Mouse (Mus musculus): ENCODE results near the gene Elmod3. TPM values are rescaled to one million over a fixed set of nuclear protein-coding genes. Genes with fewer than 3 reads are reported as not detected.

The Elmod3 gene
- total RNA-seq, 1 experiment from 2014 or later: 24.4 TPM

- DNase-seq: no peak
Observed at GRCm38 (mm10) chr6:72570644-72571397, 27.4 kb downstream of the Elmod3 start.

- DNase-seq: no peak
Observed at GRCm38 (mm10) chr6:72568736-72569135, 29.5 kb downstream of the Elmod3 start.

DNA sequence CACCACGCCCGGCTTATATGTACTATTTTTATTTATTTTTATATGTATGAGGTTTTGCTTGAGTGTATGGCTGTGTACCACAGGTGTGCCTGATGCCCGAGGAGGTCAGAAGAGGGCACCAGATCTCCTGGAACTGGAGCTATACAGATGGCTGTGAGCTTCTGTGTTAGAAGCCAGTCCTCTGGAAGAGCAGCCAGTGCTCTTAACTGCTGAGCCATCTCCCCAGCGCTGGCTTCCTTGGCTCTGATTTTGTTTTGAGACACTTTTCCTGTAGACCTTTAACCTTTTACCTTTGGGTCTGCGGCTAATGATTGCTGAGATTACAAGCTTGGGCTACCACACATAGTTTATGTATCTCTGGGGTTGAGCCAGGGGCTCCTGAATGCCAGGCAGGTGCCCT lies 30.7 kb downstream of the Elmod3 start:
- no peak for DNase-seq

GRCm38 (mm10) chr6:72566044-72566443 lies 32.2 kb downstream of the Elmod3 start:
- DNase-seq: peak; percentile 80

DNA sequence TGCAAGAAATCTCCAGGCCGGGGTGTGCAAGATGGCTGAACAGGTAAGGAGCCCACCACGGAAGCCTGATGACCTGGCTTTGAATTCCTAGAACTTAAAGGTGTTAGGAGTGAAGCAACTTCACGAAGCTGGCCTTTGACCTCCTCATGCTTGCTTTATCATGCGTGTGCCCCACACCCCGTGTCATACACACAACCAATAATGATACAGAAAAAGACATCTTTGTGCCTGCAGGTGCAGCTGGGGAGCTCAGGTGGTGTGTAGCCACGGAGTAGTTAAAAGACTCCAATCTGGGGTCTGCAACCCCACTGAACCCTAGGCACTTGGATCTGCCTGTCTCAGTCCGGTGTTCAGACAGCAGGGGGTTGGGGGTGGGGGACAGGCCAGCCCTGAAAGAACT lies 32.7 kb downstream of the Elmod3 start:
- DNase-seq: no peak

GRCm38 (mm10) chr6:72562894-72563293 lies 35.3 kb downstream of the Elmod3 start:
- DNase-seq: no peak

DNA sequence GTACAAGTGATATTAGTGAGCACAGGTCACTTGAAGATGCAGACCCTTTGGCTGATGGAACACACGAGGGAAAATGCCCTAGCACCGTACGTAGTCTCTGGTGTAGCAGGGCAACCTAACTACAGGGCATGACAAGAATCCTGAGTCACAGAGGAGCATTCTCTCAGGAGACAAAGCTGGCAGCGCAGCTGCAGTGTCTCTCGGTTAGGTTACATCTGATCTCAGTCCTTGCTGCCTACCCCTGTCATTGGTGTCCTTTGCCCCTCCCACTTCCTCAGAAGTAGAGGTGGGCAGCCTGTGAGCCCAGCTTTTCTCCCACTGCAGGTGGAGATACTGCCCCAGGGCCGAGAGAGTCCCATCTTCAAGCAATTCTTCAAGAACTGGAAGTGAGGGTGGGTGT lies 35.7 kb downstream of the Elmod3 start:
- no peak for DNase-seq

DNA sequence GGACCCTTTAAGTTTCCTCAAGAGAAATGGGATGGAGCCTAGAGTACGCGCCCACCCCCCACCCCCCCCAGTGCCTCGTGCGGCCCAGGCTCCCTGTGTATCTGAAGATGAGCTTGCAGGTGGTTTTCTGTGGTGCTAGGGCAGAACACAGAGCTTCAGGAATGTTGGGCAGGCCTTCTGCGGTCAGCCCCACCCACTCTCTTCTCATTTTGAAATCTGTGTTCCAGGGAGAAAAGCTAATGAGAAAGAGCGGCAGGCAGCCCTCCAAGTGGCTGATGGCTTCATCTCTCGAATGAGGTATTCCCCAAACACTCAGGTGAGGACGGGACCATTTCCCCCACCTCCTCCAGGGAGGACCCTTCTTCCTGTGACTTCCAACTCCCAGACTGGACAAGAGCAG lies 37.4 kb downstream of the Elmod3 start:
- DNase-seq: no peak

- no peak for DNase-seq
Observed at GRCm38 (mm10) chr6:72553079-72553412, 45.2 kb downstream of the Elmod3 start.

DNA sequence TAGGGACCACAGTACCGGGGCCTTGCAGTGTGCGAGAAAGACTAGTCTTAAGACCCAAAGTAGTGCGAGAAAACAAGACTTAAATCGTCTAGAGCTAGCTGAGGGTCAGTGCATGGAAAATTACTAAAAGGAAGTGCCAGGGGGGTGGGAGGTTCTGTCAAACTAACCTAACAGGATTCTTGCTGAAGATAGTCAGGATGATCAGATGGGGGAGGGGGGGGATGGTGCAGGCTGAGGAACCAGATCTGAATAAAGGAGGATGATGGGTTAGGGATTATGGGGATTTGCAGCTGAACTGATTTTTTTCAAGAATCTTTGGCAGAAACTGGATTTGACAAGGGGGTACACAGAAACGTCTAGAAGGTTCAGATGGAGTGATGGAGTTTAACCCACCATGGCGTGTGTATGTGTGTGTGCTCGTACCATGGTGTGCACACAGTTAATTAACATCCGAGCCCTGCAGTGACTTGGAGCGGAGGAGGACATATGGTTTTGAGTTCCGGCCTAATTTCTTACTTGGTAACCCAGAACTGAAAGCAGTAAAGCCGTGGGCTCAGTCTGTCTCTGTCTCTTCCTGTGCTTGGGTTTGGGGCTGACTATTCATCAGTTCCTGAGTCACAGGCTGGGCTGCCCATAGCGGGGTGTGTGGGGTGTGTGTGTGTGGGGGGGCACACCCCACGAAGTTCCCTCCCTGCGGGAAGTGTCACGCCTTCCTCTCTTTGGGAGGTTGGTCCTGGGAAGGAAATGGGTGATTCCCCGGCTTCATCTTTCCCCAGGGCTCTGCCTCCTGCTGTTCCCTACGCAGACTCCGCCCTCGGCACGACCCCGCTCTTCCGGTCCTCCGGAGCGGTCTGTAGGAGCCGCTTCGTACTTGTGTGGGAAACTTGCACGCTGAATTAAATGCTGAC lies 45.8 kb downstream of the Elmod3 start:
- DNase-seq: peak; percentile 67

- no peak for DNase-seq
Observed at GRCm38 (mm10) chr6:72550503-72551100, 47.6 kb downstream of the Elmod3 start.

GRCm38 (mm10) chr6:72550025-72550424 lies 48.2 kb downstream of the Elmod3 start:
- DNase-seq: no peak

- DNase-seq: no peak
Observed at GRCm38 (mm10) chr6:72549041-72549580, 49.1 kb downstream of the Elmod3 start.

DNA sequence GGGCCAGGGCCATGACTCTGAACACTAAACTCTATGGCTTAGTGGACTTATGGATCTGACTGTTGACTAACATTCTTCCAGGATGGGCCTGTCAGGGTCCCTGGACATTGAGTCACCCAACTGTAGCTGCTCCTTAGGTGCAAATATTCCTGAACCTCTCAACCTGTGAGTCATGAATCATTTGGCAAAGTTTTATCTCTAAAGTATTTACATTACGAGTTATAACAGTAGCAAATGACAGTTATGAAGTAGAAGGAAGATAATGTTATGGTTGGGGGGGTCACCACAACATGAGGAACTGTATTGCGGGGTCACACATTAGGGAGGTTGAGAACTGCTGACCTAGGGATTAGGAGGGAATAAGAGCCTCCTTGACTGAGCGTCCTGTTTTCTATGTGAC lies 50.4 kb downstream of the Elmod3 start:
- DNase-seq: no peak

- DNase-seq: no peak
Observed at GRCm38 (mm10) chr6:72547121-72547520, 51.1 kb downstream of the Elmod3 start.

- DNase-seq: no peak
Observed at GRCm38 (mm10) chr6:72545377-72545776, 52.8 kb downstream of the Elmod3 start.

DNA sequence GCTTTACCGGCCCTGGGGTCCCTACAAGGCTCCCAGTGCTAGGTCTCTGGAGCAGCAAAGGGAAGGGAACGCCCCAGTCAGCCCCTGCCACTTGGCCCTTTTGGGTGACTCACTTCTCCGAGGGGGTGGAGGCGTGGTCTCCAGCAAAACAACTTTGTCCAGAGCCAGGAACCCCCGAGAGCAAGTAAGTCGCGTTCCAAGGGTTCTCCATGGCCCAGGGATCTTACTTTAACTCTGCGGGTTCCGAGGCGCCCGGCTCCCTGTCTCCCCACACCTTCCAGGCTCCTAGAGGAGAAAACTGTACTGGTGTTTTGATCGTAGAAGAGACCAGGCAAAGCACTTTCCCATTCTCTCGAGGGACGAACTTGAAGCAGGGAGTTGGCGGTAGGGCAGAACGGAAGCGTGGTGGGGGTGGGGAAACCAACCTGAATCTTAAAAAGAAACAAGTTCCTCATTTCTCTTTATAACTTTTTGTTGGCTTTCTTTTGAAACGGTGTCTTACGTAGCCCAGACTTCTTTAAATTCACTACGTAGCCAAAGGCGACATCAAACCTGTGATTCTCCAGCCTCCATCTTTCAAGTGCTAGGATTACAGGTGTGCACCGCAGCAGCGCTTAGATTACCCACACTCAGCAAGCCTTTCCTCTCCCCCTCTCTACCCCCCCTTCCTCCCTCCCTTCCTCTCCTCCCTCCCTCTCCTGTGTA lies 53.8 kb downstream of the Elmod3 start, which contains the start of gene Capg:
Gene Capg, plus strand, starts transcription at position 109 of the 705 bp plus-strand sequence.
- DNase-seq: peak; percentile 71

DNA sequence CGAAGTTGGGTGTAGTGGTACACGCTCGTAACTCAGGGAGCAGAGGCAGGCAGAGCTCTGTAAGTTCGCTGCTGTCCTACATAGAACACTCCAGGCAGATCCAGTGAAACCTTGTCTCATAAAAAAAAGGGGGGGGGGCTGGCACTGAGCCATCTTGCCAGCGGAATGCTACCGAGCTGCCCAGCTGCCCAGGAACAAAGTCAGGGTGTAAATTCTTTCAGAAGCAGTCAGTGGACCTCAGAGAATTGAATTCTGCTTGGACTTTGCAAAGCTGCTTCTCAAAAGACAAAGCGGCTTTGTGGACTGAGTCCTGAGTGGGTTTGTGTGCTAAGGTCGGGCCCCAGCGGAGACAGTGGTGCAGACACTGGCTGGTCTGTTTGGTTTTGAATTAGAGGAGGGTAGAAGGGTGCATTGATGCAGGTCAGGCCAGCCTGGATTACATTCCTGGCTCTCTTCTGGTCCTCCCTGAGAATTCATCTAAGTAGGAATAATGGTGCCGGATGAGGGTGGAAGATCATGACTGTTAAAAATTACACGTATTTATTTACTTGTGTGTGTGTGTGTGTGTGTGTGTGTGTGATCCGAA lies 54.9 kb downstream of the Elmod3 start:
- no peak for DNase-seq

DNA sequence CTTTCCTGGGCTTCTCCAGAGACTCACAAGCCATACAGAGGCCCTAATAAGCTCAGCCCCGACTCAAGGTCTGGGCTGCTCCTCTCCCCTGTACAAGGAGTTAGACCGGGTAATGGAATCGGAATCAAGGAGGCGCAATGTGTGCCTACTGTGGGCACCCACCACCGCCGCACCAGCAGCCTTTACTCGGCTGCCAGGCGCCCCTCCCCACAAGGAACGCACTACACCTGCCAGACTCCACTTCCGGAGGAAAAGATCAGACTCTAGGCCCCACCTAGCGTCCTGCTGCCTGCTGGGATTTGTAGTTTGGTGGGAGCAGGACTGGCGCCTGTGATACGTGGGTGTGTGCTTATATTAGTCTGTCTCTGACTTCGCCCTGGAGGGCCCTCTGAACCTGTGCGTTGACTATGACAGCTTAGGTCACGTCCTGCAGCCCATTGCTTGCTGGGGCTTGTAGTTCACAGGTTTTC lies 59.6 kb downstream of the Elmod3 start:
- peak; percentile 70 for DNase-seq

GRCm38 (mm10) chr6:72537998-72538500 lies 60.2 kb downstream of the Elmod3 start:
- no peak for DNase-seq

DNA sequence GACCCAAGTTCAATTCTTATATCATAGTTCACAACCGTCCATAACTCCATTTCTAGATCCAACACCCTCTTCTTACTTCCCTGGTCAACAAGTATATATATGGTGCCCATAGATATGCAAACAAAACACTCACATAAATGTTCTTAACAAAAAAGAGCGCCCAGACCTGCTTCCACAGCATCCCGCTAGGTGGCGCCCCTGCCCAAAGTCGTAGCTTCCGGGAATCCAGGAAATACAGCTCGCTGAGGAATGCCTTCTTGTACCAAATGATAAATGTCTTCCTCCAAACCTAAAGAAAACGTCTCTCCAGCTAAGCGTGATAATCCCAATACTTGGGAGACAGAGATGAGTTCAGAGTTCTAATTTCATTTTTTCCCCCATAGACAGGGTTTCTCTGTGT lies 63.0 kb downstream of the Elmod3 start:
- DNase-seq: peak; percentile 85

All from adrenal gland, postnatal 25 days (tissue).